Mouse (Mus musculus) B cell, adult 2 months (primary cell): ENCODE data around the gene Arsa.

ENCODE experiments used
- DNase-seq, 2 experiments: peaks; one replicate each; pipeline ENCODE4 v3.0.0; 2022

Arsa gene

DNA sequence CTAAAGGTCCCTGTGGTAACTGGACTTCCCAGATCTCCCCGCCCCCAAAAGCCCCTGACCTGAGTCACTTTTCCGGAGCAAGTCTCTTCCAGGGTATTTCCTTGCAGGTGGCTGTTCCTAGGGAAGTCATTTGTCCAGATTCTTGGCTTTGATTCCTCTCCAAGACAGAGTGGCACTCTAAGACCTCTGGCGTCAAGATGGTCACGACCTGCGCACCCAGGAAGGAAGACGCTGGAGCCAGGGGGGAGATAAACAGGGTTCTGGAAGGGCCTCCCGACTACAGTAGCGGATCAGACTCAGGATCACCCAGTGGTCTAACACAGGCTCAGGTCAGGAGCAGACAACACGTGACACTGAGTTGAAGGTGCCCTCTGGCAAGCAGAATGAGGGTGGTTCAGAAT, at the start of gene Arsa:
TSS of gene Arsa (minus strand) at position 335 of the 401 bp plus-strand sequence.
- no peak for DNase-seq

DNA sequence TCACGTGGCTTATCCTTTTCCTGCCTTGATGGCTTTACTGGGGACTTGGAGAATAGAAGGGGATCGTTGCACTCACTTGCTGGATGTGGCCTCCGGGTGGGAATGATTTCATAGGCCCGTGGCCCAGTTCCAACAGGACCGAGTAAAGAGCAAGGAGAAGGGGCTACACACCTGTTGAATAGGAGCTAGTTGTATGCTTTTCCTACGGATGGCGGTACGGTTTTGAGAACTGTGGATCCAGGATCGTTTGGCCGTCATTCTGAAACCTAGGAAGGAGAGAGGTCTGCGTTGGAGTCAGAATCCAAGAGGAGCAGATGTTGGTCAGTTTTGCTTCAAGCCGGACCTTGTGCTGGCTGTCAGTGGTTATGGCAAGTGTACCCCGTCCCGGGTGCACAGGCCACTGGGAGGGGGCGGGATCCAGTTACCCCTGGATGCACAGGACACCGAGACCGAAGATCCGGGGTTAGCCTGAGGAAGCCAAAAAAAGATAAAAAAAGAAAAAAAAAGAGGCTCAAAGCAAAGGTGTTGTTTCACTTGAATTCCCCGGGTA, 49.6 kb upstream of the Arsa start:
- no peak for DNase-seq

DNA sequence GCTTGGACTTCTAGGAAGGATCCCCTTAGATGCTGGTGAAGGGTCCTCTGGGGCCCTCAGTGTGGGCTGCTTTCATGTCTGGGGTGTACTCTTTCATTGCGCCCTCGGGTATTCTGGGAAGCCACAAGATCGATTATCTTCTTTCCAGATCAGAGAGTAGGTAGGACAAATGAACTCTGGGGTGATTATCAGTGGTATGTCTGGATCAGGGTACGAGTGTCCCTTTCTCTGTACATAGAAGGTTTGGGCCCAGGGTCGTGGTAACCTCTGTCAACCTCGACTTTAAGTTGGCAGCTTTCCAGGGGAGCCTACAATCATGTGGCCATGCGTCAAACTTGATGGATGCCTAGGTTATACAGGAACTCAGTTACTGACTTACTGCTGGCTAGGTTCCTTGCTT, 48.7 kb upstream of the Arsa start:
- DNase-seq = no peak

DNA sequence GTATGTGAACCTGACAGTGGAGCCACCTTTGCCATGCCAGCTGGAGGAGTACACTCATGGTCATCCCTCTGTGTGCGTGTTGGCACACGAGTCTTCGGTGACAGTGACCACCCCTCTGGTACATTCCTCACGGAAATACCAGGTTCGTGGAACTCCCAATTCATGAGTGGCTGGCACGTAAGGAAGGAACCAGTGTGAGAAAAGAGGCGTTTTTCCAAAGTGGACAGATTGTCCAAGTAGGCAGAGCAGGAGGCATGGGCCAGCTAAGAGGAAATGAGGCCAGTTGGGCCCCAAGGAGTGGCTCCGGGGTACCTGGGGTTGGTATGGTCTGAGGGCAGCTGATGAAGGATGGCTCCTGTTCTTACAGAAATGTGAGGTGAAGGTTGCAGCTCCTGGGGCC, 48.2 kb upstream of the Arsa start:
- DNase-seq = no peak

DNA sequence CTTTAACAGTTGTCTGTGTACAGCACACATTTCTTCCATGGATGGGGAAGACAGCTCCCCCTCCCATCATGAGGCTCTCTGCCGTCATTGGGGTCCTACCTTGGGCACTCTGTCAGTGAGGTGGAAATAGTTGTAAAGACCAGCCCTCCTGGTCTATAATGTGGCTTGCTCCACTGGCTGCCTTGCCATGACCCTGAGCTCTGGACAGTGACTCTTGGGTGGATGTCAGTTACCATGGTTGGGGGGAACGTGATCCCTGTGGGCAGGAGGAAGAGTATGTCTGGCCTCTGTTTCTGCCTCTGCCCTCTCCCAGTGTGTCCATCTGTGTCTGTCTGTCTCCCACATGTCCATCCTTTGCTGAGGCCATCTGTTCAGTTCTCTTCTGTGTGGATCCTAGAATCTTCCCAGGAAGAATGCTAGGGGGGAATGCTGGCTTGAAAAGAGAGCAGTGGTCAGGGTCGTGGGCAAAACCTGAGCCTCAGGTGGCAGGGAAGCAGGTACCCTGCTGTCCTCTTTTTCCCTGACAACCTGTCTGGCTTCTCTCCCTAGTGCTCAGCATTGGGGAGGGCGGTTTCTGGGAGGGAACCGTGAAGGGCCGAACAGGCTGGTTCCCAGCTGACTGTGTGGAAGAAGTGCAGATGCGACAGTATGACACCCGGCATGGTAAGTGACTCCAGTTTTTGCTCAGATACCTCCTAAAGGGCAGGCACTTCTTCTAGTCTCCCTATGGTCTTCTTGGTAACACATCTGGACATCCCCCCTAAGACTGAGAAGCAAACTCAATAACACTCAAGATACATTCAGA, 47.6 kb upstream of the Arsa start:
- DNase-seq = no peak

DNA sequence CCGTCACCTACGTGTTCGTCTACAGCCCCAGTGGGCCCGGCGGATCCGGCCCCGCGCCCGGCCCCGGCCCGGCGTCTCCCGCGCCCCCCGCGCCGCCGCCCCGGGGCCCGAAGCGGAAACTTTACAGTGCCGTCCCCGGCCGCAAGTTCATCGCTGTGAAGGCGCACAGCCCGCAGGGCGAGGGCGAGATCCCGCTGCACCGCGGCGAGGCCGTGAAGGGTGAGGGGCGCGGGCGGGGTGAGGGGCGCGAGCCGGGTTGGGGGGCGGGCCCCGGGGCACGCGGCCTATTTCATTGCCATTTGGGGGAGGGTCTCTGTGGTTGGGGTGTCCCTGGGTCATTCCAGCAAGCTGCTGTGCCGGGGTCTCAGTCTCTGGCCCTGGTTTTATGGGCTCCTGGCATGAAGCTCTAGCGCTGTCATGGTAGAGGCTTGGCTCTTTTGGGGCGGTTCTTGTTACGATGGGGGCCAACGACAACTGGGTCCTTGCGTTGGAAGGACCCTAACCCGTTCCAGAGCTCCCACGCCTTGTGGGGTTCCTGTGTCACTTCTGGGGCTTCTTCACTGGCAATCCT, 46.9 kb upstream of the Arsa start:
- DNase-seq = no peak

DNA sequence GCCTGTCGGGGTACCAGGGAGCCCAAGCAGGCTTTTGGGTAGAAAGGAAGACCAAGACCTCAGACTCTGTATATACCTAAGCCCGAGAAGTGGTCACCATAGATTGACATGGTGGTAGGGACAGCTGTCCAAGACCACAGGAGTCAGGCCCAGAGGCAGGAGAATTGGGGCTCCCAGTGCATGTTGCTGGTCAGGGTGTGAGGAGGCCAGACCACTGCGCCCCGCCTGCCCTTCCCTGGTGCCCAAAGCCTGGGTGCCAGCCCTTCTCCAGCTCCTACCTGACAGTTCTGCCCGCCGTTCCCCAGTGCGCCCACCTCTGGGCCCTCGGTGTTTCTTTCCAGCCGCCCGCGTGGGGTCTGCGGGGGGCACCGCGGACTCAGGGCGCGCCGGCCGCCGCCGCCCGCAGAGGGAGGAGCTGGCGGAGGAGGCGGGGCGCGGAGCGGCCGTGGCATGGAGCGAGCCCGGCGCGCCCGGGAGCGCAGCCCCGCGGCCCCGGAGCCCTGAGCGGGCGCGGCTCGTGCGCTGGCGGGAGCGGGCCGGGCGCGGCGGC, 46.1 kb upstream of the Arsa start:
- DNase-seq = no peak

DNA sequence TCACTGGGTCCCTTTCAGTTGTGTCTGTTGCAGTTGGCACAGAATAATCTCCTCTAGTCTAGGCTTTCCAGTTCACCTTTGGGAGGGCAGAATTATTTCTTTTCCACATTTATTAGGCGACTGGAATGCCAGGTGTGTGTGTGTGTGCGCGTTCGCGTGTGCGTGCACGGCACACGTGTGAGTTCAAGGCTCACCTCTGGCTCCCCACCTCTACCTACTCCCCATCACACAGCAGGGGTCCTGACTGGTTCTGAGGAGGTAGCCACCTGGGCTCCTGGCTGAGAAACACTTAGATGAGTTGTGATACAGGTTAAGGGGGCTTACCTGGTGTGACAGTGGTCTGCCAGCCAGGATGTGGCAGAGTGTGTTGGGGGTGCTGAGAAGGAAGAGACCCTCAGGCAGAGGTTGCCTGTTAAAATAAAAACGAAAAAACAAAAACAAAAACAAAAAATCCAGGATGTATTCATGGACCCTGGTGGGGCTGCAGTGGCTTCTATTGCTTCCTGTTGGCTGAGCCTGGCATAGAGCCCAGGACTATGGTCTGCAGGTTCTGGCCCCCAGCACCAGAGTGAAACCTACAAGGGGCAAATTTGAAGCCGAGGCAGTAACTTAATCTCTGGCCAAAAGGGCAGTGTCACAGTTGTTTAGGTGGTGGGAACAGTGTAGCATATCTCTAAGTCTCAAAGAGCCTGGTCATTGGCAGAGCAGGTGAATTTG, 45.5 kb upstream of the Arsa start:
- no peak for DNase-seq

DNA sequence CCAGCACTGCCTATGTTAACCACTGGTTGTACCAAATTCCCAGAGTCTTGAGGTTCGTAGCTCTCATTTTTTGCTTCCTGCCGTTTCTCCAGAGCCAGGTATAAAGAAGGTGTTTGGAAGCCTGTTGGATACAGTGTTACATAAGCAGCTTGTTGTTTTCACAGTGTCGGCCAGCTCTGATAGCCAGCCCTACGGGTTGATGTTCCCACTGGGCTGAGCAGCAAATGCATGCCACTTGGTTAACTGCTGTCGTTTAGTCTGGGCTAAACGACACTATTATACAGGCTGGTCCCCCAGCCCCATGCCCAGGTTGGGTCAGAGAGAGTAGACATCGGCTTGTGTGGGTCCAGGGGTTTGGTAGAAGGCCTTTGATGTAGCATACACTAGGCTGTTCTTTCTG, 44.7 kb upstream of the Arsa start:
- DNase-seq = no peak

DNA sequence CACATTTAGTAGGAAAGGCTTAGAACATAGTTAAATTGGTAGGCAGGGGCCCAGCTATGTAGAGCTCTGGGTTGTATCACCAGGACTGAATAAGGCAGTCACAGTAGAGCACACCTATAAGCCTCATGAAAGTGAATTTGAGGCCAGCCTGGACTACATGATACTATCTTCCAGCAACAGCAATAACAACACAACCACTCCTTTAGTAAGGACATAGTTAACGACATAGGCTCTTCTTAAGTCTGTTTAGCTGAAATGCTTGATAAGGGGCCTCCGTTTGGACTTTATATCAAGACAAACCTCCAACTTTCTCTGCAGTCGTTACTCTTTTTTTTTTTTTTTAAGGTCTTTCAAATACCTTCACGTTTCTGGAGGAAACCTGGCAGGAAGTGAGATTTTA, 35.5 kb upstream of the Arsa start:
- DNase-seq = no peak

DNA sequence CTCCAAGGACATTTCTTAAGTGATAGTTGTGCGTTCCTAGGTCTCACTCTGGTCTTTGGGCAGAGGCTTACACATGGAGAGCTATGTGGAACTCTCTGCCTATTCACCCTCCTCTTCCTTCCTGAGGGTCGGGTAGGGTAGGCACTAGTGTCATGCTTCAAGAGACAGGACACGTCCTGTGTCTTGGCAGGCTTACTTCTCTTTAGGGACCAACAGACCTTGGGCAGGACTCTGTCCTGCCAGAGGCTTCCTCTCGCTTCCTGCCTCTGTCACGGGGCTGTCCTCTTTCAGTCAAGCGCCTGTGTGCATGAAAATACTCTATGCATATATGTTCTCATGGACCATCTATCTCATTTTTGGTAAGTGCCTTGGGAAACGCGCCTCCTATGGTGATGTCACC, 30.5 kb upstream of the Arsa start:
- DNase-seq = no peak

DNA sequence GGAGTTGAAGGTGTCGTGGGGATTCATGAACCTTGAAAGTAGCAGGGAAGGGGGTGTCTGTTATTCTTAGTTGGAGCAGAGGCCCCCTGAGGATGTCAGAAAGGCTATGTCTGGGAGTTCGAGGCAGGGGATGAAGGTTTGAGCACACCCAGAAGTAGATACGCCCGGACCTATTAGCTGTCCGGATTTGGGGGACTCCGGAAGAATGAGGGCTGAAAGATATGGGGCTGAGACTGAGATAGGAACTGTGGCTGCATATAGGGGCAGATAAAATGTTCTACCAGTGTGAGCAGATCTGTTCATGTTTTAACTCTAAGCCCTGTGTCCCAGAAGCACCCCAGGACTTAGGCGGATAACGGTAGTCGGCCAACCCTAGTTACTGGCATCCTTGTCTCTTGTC, 27.6 kb upstream of the Arsa start:
- DNase-seq = no peak

DNA sequence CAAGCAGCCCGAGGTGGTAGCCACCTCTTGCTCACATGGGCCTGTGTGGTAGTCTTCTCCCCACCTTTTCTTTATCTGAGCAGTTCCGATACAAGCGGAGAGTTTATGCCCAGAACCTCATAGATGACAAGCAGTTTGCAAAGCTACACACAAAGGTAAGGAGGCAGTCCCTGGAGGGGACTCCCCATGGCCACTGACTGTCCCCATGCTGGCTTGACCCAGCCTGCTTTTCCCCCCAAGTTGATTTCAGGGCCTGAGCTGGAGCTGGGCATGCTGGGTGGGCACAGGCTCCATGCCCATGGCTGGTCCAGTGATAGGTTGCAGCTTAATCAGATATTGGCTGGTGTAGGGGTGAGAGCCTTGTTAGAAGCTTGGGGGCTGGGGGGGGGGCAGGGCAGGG, 24.1 kb upstream of the Arsa start:
- no peak for DNase-seq

DNA sequence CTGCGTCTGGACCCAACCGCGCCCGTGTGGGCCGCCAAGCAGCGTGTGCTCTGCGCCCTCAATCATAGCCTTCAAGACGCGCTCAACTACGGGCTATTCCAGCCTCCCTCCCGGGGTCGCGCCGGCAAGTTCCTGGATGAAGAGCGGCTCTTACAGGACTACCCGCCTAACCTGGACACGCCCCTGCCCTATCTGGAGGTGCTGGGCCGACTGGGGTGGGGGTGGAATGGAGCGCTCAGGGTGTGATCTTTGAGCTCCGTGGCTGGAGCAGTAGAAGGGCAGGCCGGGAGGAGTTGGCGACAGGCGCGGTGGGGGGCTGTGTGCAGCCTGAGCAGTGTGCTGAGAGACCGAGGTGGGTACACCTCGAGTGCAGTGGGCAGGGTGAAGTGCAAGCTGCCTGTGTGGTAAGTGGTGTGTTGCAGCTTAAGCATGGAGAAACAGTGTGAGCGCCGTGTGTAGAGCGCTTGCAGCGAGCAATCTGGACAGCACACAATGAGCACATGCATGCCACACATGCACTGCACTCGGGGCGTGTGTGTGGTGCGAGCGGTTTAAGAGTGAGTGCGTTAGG, 23.1 kb upstream of the Arsa start:
- DNase-seq = no peak

DNA sequence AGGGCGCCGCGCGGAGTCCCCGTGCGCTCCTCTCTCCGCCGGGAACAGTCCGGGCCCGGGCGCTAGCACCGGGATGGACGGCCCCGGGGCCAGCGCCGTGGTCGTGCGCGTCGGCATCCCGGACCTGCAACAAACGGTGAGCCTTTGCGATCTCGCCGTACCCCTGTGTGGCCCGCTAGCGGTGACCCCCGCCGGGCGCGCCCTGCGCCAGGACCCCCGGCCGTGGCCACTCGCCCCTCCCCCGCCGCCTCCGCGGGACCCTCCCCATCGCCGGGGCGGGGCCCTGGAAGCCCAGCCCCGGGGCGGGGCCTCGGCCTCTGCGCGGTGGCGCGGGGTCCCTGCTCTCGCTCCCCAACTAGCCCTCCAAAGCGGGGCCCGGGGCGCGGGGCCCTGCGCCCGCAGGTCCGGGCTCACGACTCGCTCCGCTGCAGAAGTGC, 22.6 kb upstream of the Arsa start:
- no peak for DNase-seq

DNA sequence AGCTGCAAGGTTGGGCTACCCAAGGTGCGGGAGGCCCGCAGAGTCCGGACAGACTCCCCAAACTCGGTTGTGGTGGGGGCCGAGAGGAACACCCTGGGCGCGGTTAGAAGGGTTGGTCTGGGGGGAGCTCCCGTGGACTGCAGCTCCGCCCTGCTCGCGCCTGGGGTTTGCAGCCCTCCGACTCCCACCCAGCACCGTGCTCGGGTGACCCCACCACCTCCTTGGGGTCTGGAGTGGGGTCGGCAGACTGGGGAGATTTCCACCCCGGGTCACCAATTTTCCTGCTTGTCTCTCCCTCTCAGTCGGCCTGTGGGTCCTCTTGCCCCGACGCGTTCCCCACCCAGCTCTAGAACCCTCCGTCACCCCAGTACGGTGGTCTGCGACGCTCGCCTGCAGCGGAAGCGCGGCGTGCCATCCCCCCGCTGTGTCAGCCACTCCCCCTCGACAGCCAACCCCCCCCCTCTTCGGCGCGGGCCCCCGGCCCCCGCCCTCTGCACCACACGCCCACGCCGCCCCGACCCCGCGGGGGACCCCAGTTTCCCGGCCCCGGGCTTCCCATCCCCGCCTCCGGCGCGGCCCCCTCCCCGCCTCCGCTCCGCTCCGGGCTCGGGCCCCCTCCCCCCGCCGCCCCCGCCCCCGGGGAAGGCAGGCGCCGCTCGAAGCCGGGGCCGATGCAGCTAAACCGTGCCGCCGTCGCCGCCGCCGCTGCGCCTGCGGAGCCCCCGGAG, 21.9 kb upstream of the Arsa start, which contains the start of gene Shank3:
TSS of gene Shank3 (plus strand) at position 663 of the 728 bp plus-strand sequence.
- peak in 1 of 2 experiments; percentile 19 for DNase-seq

DNA sequence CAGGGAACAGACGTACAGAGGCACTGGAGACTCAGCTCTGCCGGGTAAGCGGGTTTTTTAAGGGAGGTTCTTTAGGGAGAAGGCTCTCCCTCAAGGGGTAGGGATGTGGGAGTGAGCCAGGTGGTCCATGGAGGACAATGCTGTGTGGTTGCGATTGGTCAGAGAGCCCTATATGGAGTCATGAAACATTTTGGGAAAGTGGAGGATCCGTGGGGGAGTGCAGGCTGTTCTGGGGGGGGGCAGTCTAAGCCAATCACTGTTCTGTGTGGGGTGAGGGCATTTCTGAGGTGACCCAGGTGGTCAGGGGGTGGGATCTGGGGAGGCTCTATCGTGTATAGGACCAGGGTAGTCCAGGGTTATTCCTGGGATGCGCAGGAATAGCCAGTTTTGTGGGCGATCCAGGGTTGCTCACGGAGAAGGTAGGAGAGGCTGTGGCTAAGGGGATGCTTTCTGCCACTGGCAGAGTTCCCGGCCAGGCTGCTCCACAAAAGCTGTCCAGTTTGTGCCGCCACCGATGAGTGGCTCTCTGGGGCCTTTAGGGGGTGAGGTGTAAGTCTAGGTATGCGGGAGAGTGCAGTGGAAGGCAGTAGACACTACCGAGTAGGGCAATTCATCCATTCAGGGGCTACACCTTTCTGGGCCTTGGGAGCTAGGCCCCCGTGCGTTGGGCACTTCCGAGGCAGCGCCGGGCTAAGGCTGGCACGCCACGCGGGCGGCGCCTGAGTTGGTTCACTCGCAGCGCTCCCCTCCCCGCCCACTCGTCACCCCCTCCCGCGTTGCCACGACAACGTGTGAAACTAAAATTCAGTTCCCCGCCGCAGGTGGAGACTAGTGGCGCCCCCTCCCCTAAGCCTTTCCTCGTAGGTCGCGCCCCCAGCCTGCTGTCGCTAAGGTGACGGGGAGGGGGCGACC, 21.1 kb upstream of the Arsa start:
- DNase-seq = peak; percentile 37 to 44

DNA sequence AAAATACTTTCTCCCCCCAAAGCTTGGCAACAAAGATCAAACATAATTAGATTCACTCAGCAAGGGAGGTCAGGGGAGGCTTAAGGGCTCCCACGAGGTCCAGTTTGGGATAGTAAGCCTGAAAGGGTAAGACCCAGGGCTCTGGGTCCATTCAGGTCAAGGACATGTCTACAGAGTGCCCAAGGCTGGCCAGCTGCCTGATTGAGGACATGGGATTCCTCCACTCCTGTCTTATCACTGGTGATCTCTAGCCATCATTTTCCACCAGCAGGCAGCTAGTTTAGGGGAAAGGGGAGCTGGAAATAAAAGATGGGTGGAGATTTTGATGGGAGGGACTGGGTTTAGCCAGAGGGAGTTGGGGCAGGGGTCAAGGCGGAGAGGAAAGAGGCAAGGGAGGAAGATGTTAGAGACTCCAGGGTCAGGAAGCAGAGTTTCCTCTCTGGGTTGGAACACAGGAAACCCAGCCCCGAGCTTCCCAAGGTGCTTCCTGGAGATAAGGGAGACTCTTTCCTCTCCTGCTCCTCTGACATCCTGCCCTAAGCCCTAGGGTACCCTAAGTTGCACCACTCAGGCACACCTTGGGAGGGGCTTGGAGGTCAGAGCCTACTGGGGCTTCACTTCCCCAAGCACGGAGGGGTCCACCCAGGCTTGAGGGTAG, 20.3 kb upstream of the Arsa start:
- no peak for DNase-seq

DNA sequence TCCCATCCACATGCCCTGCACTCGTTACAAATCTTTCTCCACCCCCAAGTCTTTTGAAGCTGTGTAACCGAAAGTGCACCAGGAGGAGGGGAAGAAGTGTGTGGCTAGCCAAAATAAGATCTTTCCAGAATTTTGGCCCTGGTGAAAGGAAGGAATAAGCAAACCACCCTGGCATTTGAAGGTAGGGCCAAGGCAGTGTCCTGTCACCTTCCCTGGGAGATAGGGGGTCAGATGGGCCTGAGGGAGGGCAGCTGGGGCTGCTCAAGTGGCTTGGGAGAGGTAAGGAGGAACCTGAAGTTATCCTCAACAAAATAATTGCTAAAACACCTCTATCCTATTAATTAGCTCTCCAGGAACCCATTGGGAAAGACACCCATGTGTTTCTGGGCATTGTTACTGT, 19.6 kb upstream of the Arsa start:
- DNase-seq = no peak

DNA sequence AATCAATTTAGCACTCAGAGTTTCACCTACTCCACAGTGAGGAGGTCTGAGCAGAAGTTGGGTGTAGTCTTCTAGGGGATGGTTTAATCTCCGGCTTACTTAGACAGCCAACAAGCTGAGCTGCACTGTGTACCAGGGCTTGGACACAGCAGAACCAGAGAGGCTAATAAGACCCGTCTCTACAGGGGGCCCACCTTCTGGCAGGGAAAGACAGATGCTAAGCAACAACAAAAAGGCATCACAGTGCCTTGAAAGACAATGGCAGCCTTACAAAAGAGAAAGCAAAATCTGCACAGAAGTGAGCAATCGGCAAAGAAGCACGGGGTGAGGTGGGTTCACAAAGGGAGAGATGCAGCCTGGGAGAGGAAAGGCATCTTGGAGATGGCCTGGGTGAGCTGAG, 18.9 kb upstream of the Arsa start:
- DNase-seq = no peak

DNA sequence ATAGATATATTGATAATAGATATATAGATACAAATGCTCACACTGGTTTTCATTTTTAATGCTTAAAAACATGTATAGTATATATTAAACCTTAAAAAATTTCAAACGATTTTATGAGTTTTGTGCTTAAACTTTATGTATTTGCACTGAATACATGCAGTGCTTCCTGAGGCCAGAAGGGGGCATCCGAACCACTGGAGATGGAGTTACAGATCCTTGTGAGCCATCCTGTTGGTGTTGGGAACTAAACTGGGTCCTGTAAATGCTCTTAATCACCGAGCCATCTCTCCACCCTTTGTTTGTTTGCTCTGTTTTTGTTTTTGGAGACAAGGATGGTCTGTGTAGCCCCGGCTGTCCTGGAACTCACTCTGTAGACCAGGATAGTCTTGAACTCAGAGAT, 17.7 kb upstream of the Arsa start:
- no peak for DNase-seq
